In genomic region chr1:55089498-55090064, GRCm38 (mm10) we compare ENCODE assay signal across 8 mouse cellular contexts. TPM values are rescaled to one million over a fixed set of nuclear protein-coding genes. Genes with fewer than 3 reads are reported as not detected.
A peak's percentile ranks its signal among the peaks of the same experiment; 100 is the strongest.
DNase-seq lines count a peak whose midpoint lies in the region; ATAC-seq and TF ChIP-seq lines count a peak whose summit lies in the region.

No protein-coding gene starts in this region.

- no peak for TF ChIP-seq CTCF in G1E (IDR thresholded peaks at IDR 0.05; ENCODE audit: low read depth, low read length)

- H3K9ac ChIP-seq in hindbrain, embryonic 12.5 days, result peak overlapping the region; percentile 6; the same call in 1 of the 2 replicates
- H3K9ac ChIP-seq in midbrain, embryonic 11.5 days (ENCODE audit: low read length), result peak overlapping the region; percentile 93

- no peaks in the 10 kb centered on the region for H3K9me3 ChIP-seq in heart, embryonic 10.5 days
- H3K9me3 ChIP-seq in G1E (replicated peaks), result no peaks in the 10 kb centered on the region
- no peaks in the 10 kb centered on the region for H3K9me3 ChIP-seq in hindbrain, embryonic 12.5 days (replicated peaks)
- H3K9me3 ChIP-seq in midbrain, embryonic 11.5 days (ENCODE audit: control insufficient read depth, low read length), result no peaks in the 10 kb centered on the region

- no peaks in the 10 kb centered on the region for H3K27me3 ChIP-seq in heart, embryonic 10.5 days (ENCODE audit: insufficient read depth, poor library complexity, severe bottlenecking)
- no peaks in the 10 kb centered on the region for H3K27me3 ChIP-seq in G1E (ENCODE audit: insufficient read depth, low read length)
- no peaks in the 10 kb centered on the region for H3K27me3 ChIP-seq in hindbrain, embryonic 12.5 days
- H3K27me3 ChIP-seq in midbrain, embryonic 11.5 days (ENCODE audit: control insufficient read depth, insufficient read depth, low read length), result no peaks in the 10 kb centered on the region

- peaks cover 18% of the 10 kb centered on the region for H3K4me1 ChIP-seq in heart, embryonic 10.5 days
- peaks cover 50% of the 10 kb centered on the region for H3K4me1 ChIP-seq in G1E (ENCODE audit: insufficient read depth, low read depth, low read length)
- H3K4me1 ChIP-seq in hindbrain, embryonic 12.5 days, result peaks cover 32% of the 10 kb centered on the region
- peaks cover 26% of the 10 kb centered on the region for H3K4me1 ChIP-seq in midbrain, embryonic 11.5 days (ENCODE audit: control insufficient read depth, insufficient read depth, low read length)

- no peak for DNase-seq in heart, embryonic 10.5 days (ENCODE audit: low spot score)
- no peak for DNase-seq in heart, postnatal 4 days
- DNase-seq in G1E (ENCODE audit: low spot score), result no peak
- DNase-seq in midbrain, embryonic 11.5 days (ENCODE audit: low spot score, missing footprints), result peak; percentile 41
- DNase-seq in frontal cortex, postnatal 10 days (ENCODE audit: low spot score in 2 of 2), result no peak
- DNase-seq in frontal cortex, postnatal 36 days (ENCODE audit: low spot score in 2 of 2), result no peak
- DNase-seq in gastrocnemius, adult 18-20 months (ENCODE audit: low spot score), result no peak

- peak overlapping the region; percentile 91 for H3K4me2 ChIP-seq in hindbrain, embryonic 12.5 days (replicated peaks)
- H3K4me2 ChIP-seq in midbrain, embryonic 11.5 days, result peak overlapping the region; percentile 93

- peak overlapping the region; percentile 93 for H3K4me3 ChIP-seq in heart, embryonic 10.5 days
- H3K4me3 ChIP-seq in G1E (ENCODE audit: low read depth, low read length), result peak overlapping the region; percentile 91
- peak overlapping the region; percentile 95; the same call in 1 of the 2 replicates for H3K4me3 ChIP-seq in hindbrain, embryonic 12.5 days
- H3K4me3 ChIP-seq in midbrain, embryonic 11.5 days (ENCODE audit: low read depth, low read length), result peak overlapping the region; percentile 81; the same call in 1 of the 2 replicates

- peak overlapping the region; percentile 99; the same call in 1 of the 2 replicates for H3K27ac ChIP-seq in heart, embryonic 10.5 days
- no peak overlapping the region for H3K27ac ChIP-seq in hindbrain, embryonic 12.5 days
- H3K27ac ChIP-seq in midbrain, embryonic 11.5 days (ENCODE audit: low read depth, low read length), result no peak overlapping the region

- peaks cover 44% of the 10 kb centered on the region for H3K36me3 ChIP-seq in heart, embryonic 10.5 days
- H3K36me3 ChIP-seq in G1E (replicated peaks), result peaks cover 55% of the 10 kb centered on the region
- H3K36me3 ChIP-seq in hindbrain, embryonic 12.5 days, result peaks cover 15% of the 10 kb centered on the region; the same call in 1 of the 2 replicates
- H3K36me3 ChIP-seq in midbrain, embryonic 11.5 days (ENCODE audit: control insufficient read depth, insufficient read depth, low read length), result peaks cover 8% of the 10 kb centered on the region

- WGBS in heart, embryonic 10.5 days, result 85% methylated on average over 5 of the region's 5 CpGs
- WGBS in hindbrain, embryonic 12.5 days, result 92% methylated on average over 5 of the region's 5 CpGs
- WGBS in midbrain, embryonic 11.5 days, result 89% methylated on average over 5 of the region's 5 CpGs

- no peak for ATAC-seq in G1E (ENCODE audit: extremely low read depth, insufficient number of reproducible peaks, low FRiP score, poor library complexity, severe bottlenecking)
- no peak for ATAC-seq in hindbrain, embryonic 12.5 days (ENCODE audit: low FRiP score)
- ATAC-seq in midbrain, embryonic 11.5 days (ENCODE audit: low FRiP score), result no peak

RNA-seq across cellular contexts. Expression of gene Hspd1, which starts 1.5 kb away (rescaled TPM):
- polyA plus RNA-seq in heart, embryonic 10.5 days (2016; fragmentation: Nextera tagmentation; extraction: Ambion mirVana), result 650 and 681 TPM in 2 replicates
- 100 to 1,000 TPM; 363 to 379 TPM for total RNA-seq in heart, postnatal 4 days (2021)
- total RNA-seq in G1E (2014; fragmentation: Nextera tagmentation) (273 and 291 TPM in 2 replicates), G1E (2017) (690 and 812 TPM in 2 replicates)
- polyA plus RNA-seq in G1E (2012), result 89.2 and 116 TPM in 2 replicates
- 304 and 325 TPM in 2 replicates for polyA plus RNA-seq in hindbrain, embryonic 12.5 days (2016; fragmentation: Nextera tagmentation; extraction: Ambion mirVana)
- polyA plus RNA-seq in midbrain, embryonic 11.5 days (2014; fragmentation: Nextera tagmentation; extraction: Ambion mirVana), result 409 and 425 TPM in 2 replicates
- total RNA-seq in gastrocnemius, adult 18-20 months (2021), result 100 to 1,000 TPM; 161 to 176 TPM

RNA-seq across cellular contexts. Expression of gene Hspe1, which starts 1.6 kb away (rescaled TPM):
- 474 and 598 TPM in 2 replicates for polyA plus RNA-seq in heart, embryonic 10.5 days (2016; fragmentation: Nextera tagmentation; extraction: Ambion mirVana)
- 100 to 1,000 TPM; 142 to 148 TPM for total RNA-seq in heart, postnatal 4 days (2021)
- total RNA-seq in G1E (2014; fragmentation: Nextera tagmentation) (166 and 187 TPM in 2 replicates), G1E (2017) (638 and 797 TPM in 2 replicates)
- 121 and 163 TPM in 2 replicates for polyA plus RNA-seq in G1E (2012)
- 303 and 338 TPM in 2 replicates for polyA plus RNA-seq in hindbrain, embryonic 12.5 days (2016; fragmentation: Nextera tagmentation; extraction: Ambion mirVana)
- polyA plus RNA-seq in midbrain, embryonic 11.5 days (2014; fragmentation: Nextera tagmentation; extraction: Ambion mirVana), result 517 and 525 TPM in 2 replicates
- 10 to 100 TPM; 83.9 to 93.0 TPM for total RNA-seq in gastrocnemius, adult 18-20 months (2021)

RNA-seq across cellular contexts. Expression of gene Coq10b, which starts 37.0 kb away (rescaled TPM):
- polyA plus RNA-seq in heart, embryonic 10.5 days (2016; fragmentation: Nextera tagmentation; extraction: Ambion mirVana), result 24.1 and 26.6 TPM in 2 replicates
- 10 to 100 TPM; 36.7 to 37.6 TPM for total RNA-seq in heart, postnatal 4 days (2021)
- total RNA-seq in G1E (2014; fragmentation: Nextera tagmentation) (29.8 and 50.3 TPM in 2 replicates), G1E (2017) (36.2 and 48.2 TPM in 2 replicates)
- polyA plus RNA-seq in G1E (2012), result 3.6 and 4.7 TPM in 2 replicates
- polyA plus RNA-seq in hindbrain, embryonic 12.5 days (2016; fragmentation: Nextera tagmentation; extraction: Ambion mirVana), result 29.8 and 31.4 TPM in 2 replicates
- 33.8 and 38.3 TPM in 2 replicates for polyA plus RNA-seq in midbrain, embryonic 11.5 days (2014; fragmentation: Nextera tagmentation; extraction: Ambion mirVana)
- total RNA-seq in gastrocnemius, adult 18-20 months (2021), result 10 to 100 TPM; 21.4 to 21.9 TPM

RNA-seq across cellular contexts. Expression of gene Mob4, which starts 41.5 kb away (rescaled TPM):
- 101 and 112 TPM in 2 replicates for polyA plus RNA-seq in heart, embryonic 10.5 days (2016; fragmentation: Nextera tagmentation; extraction: Ambion mirVana)
- 10 to 100 TPM; 45.8 to 48.8 TPM for total RNA-seq in heart, postnatal 4 days (2021)
- 65.2 and 69.4 TPM in 2 replicates for total RNA-seq in G1E (2014; fragmentation: Nextera tagmentation)
- total RNA-seq in G1E (2017), result 98.7 and 124 TPM in 2 replicates
- polyA plus RNA-seq in G1E (2012), result 7.7 TPM in 2 replicates
- polyA plus RNA-seq in hindbrain, embryonic 12.5 days (2016; fragmentation: Nextera tagmentation; extraction: Ambion mirVana), result 150 and 161 TPM in 2 replicates
- polyA plus RNA-seq in midbrain, embryonic 11.5 days (2014; fragmentation: Nextera tagmentation; extraction: Ambion mirVana), result 148 and 177 TPM in 2 replicates
- 10 to 100 TPM; 37.8 to 38.0 TPM for total RNA-seq in gastrocnemius, adult 18-20 months (2021)
